Mouse (Mus musculus) ES-E14 (cell line): Measurements from ENCODE around the gene Zyg11b.

ENCODE experiments used
- HCFC1 ChIP-seq: IDR thresholded peaks from 2 replicates; pipeline ENCODE4 v1.6.1; 2012; ENCODE audit warnings: low read length, inconsistent platforms, borderline replicate concordance; ENCODE audit not compliant: insufficient read depth
- MAFK ChIP-seq: IDR thresholded peaks from 2 replicates; pipeline ENCODE4 v1.6.1; 2014; ENCODE audit warnings: mild to moderate bottlenecking, low read depth, low read length, inconsistent platforms; ENCODE audit not compliant: insufficient read depth
- ZC3H11A ChIP-seq: IDR thresholded peaks from 2 replicates; pipeline ENCODE4 v1.6.1; 2012; ENCODE audit warnings: low read depth, mild to moderate bottlenecking, inconsistent platforms, low read length, borderline replicate concordance
- ZNF384 ChIP-seq: IDR thresholded peaks from 2 replicates; pipeline ENCODE4 v1.6.1; 2012; ENCODE audit warnings: low read depth, low read length, inconsistent platforms

GRCm38 (mm10) chr4:108323588-108323987 is 22.7 kb upstream of the Zyg11b start:
- no peak for TF ChIP-seq ZNF384
- TF ChIP-seq ZC3H11A, result no peak
- TF ChIP-seq MAFK, result no peak
- no peak for TF ChIP-seq HCFC1
